Mouse (Mus musculus): ENCODE measurements at regions not wholly inside any gene's neighbourhood (a gene's known extent, or its start where the extent isn't known, plus 50 kb on each side); places are given as distances from the start of the nearest gene placed in this dataset.

- DNase-seq = no peak
Observed at GRCm38 (mm10) chr4:55603821-55604435, 71.7 kb upstream of the Klf4 start.

- no peak for DNase-seq
Observed at GRCm38 (mm10) chr4:55595203-55595602, 62.9 kb upstream of the Klf4 start.

GRCm38 (mm10) chr4:55594699-55595098 lies 62.4 kb upstream of the Klf4 start:
- DNase-seq = no peak

- no peak for DNase-seq
Observed at GRCm38 (mm10) chr4:55593132-55593531, 60.9 kb upstream of the Klf4 start.

DNA sequence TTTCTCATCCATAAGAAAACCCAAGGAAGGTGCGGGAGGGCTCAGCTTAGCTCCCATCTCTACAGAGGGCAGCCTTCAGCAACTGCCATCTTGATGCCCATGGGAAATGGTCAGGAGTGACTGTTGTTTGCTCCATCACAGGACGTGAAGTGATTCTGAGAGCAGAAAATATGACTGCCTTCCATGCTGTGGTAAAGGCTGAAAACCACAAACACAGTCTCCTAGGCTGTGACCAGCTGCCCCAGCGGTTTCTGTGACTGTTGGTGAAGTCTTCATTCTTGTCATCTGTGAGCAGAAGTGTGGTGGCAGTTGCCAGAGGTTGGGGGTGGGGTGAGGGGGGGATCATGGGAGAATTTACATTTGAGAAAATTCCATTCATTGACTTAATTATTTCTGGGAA lies 53.9 kb upstream of the Klf4 start:
- no peak for DNase-seq

- DNase-seq = no peak
Observed at GRCm38 (mm10) chr4:55583589-55583988, 51.3 kb upstream of the Klf4 start.
